Mouse (Mus musculus) erythroblast, embryonic 14.5 days (primary cell): ENCODE measurements around the gene Gucd1.

Source experiments
- GATA1 ChIP-seq: IDR thresholded peaks from 2 replicates; pipeline ENCODE4 v1.6.1; 2012; ENCODE audit warnings: low read length, inconsistent platforms, mixed read lengths
- TAL1 ChIP-seq: IDR thresholded peaks from 3 replicates; pipeline ENCODE4 v1.6.1; 2012; ENCODE audit warnings: low read length, inconsistent platforms, mixed read lengths

DNA sequence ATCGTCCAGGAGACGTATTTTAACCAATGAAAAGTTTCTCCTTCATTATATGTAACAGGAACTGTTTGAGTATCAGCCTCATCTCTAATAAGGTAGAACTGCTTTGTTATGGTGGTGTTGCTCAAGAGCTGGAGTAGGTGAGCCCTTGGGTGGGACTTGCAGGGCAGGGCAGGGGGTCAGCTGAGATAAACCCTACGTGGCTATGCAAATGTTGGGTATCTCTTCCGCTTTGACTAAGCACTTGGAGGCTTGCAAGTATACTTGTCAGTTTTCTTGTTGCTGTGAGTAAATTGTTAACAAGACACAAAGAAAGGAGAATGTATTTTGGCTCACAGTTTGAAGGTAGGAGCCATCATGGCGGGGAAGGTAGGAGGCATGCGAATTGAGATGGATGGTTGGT is 87.1 kb downstream of the Gucd1 start:
- TF ChIP-seq GATA1, result no peak
- TF ChIP-seq TAL1, result no peak
